Mouse (Mus musculus): ENCODE data around the gene Lpp. TPM values are rescaled to one million over a fixed set of nuclear protein-coding genes. Genes with fewer than 3 reads are reported as not detected.

Lpp gene
- 46.6 and 53.0 TPM in 2 replicates for polyA plus RNA-seq (2014; fragmentation: Nextera tagmentation; extraction: Ambion mirVana)

DNA sequence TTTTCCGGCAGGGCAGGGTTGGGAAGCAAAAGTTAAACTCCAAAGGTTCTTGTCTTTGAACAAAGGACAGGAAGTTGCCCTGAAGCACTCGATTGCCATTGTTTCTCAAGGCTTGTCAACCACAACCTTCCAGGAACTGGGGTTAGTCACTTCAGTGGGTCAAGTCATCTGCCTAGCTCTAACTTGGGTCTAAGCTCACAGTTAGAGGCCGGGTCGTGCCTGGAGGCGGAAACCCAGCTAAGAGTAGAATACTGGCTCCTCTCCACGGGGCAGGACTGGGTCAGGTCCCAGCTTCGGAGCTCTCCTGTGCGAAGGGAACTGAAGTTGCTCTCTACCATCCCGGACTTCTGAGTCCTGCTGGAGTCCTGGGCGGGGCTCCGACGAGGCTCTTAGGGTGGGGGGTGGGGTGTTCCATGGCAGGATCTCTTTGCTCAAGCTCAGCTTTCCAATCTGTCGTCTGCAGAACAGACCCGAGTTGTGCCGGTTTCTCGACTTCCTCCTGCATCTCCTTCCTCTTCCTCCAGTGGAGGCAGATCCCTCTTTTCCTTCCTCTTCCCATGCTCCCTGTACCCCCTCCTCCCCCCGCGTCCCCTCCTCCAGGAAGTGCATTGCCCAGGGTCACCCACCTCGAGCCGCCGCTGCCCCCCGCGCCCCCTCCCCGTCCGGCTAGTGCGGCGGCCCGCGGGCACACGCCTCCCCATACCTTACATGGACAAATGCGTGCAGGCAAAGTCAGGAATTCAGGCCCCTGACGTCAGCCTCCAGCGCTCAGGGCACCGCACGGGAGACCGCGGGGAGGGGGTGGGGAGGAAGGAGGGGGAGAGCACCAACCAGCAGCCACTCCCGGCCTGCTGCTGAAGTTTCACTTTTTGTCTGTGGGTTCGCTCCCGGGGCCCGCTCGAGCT is at the start of gene Lpp:
Gene Lpp, plus strand, starts transcription at position 857 of the 905 bp plus-strand sequence.
- H3K27me3 ChIP-seq (ENCODE audit: control insufficient read depth, insufficient read depth, low read length), result no peaks in the 10 kb centered on the region
- H3K9me3 ChIP-seq (ENCODE audit: control insufficient read depth, low read length), result no peaks in the 10 kb centered on the region
- peak; percentile 85 for ATAC-seq (ENCODE audit: insufficient number of reproducible peaks, insufficient read depth, low FRiP score, low read depth)
- H3K4me1 ChIP-seq (ENCODE audit: control insufficient read depth in 2 of 2, insufficient read depth in 2 of 2, low read length in 2 of 2), result peaks cover 23 to 38% of the 10 kb centered on the region in 2 experiments
- H3K4me3 ChIP-seq (ENCODE audit: control insufficient read depth in 1 of 2, insufficient read depth in 1 of 2, low read depth in 1 of 2, low read length in 2 of 2), result peak within 1 kb of the TSS; percentile 90 to 95
- peak within 1 kb of the TSS; percentile 94 to 99 for H3K27ac ChIP-seq (replicated peaks in 1 of 2; ENCODE audit: control insufficient read depth in 1 of 2, insufficient read depth in 1 of 2, low read depth in 2 of 2, low read length in 2 of 2)
- peaks cover 3% of the 10 kb centered on the region; the same call in 1 of the 2 replicates for H3K36me3 ChIP-seq (ENCODE audit: control insufficient read depth, insufficient read depth, low read length)
- WGBS, result 3% methylated on average over 39 of the region's 42 CpGs
- H3K9ac ChIP-seq (ENCODE audit: low read length), result peak within 1 kb of the TSS; percentile 96
- H3K4me2 ChIP-seq (ENCODE audit: low read length), result peak within 1 kb of the TSS; percentile 71

DNA sequence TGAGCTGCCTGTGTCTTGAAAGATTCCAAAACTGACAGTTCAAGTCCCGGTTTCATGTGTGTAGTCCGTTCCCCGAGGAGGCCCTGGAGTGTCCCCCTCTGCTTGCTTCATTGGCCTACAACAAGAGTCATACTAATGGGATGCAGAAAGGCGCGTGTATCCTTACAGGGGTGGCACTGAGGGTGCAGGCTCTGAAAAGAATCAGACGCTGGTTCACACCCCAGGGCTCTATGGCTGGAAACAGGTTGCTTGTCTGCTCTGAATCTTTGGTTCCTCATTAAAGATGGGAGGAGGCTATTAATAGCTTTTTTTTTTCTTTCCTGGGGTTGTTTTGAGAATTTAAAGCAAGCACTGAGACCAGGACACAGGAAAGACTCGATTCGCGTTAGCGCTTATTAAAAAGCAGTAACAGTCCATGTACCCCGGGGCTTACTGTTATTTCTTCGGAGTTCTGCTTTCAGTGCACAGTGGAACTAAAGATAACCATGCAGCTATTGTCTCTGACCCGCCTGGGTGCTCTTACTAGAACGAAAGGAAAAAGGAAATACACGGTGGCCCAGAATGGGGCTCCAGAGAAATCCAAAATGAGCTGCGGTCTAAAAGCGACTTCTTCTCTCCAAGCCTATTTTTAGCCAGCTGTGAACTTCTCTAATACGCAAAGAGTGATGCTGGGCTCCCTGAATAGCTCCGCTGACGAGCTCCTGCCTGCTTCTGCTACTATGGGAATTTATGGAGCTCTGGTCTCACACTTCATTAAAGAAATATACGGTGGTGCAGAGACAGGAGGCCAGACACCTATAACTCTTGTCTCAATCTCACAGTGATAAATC is 45.5 kb upstream of the Lpp start:
- Histone ChIP-seq H3K9ac (ENCODE audit: low read length) (peak overlapping the region; percentile 69), H3K36me3 (ENCODE audit: control insufficient read depth, insufficient read depth, low read length) (no peaks in the 10 kb centered on the region), H3K4me2 (ENCODE audit: low read length) (peak overlapping the region; percentile 63), H3K9me3 (ENCODE audit: control insufficient read depth, low read length) (no peaks in the 10 kb centered on the region), H3K4me1 (ENCODE audit: control insufficient read depth in 2 of 2, insufficient read depth in 2 of 2, low read length in 2 of 2) (peaks cover 6 to 25% of the 10 kb centered on the region in 2 experiments), H3K4me3 (ENCODE audit: control insufficient read depth in 1 of 2, insufficient read depth in 1 of 2, low read depth in 1 of 2, low read length in 2 of 2) (peak overlapping the region; percentile 3 to 22; a peak in 2 of 4 replicates), H3K27me3 (ENCODE audit: control insufficient read depth, insufficient read depth, low read length) (no peaks in the 10 kb centered on the region), H3K27ac (replicated peaks in 1 of 2; ENCODE audit: control insufficient read depth in 1 of 2, insufficient read depth in 1 of 2, low read depth in 2 of 2, low read length in 2 of 2) (peak overlapping the region; percentile 90)
- 29% methylated on average over 21 of the region's 21 CpGs for WGBS
- 0 out of 2 replicates have a peak, but pooled peaks have one; percentile 52 for ATAC-seq (ENCODE audit: insufficient number of reproducible peaks, insufficient read depth, low FRiP score, low read depth)

DNA sequence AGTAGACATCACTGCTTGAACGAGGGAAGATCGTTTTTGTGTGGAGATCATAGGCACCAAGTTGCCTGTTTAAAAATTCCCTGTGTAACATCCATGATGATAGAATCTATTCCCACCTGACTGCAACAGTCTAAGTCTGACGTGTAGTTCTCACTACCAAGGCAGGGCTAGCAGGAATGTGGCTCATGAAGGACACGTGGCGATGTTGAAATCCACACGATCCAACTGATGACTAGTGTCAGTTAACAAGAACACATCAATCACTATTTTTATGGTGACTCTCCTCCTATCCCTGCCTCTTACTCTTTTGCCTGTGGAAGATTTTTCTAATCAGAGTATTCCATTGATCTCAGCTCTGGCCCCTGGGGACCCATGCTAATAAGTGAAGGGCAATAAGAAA is 43.0 kb upstream of the Lpp start:
- Histone ChIP-seq H3K36me3 (ENCODE audit: control insufficient read depth, insufficient read depth, low read length) (no peaks in the 10 kb centered on the region), H3K27me3 (ENCODE audit: control insufficient read depth, insufficient read depth, low read length) (no peaks in the 10 kb centered on the region), H3K9me3 (ENCODE audit: control insufficient read depth, low read length) (no peaks in the 10 kb centered on the region), H3K4me1 (ENCODE audit: control insufficient read depth in 2 of 2, insufficient read depth in 2 of 2, low read length in 2 of 2) (peaks cover 10 to 33% of the 10 kb centered on the region in 2 experiments), H3K27ac (replicated peaks in 1 of 2; ENCODE audit: control insufficient read depth in 1 of 2, insufficient read depth in 1 of 2, low read depth in 2 of 2, low read length in 2 of 2) (no peak overlapping the region), H3K4me2 (ENCODE audit: low read length) (no peak overlapping the region), H3K9ac (ENCODE audit: low read length) (no peak overlapping the region), H3K4me3 (ENCODE audit: control insufficient read depth in 1 of 2, insufficient read depth in 1 of 2, low read depth in 1 of 2, low read length in 2 of 2) (no peak overlapping the region)
- ATAC-seq (ENCODE audit: insufficient number of reproducible peaks, insufficient read depth, low FRiP score, low read depth), result no peak
- 73% methylated on average over 6 of the region's 6 CpGs for WGBS

DNA sequence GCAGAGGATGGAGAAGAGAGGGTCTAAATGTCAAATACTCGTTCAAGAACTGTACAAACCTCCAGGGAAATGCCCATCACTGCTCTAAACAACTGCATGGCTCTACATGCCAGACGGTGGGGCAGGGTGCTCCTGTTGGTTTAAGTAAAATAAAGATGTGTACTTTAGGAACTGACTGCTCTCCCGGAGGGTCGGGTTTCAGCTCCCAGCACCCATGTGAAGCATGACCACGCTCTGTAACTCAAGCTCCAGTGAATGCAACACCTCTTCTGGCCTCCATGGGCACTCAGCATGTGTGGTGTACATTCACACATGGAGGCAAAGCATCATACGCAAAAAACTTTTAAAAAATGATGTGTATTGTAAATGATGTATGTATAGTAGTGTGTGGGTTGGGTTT is 42.6 kb upstream of the Lpp start:
- H3K36me3 ChIP-seq (ENCODE audit: control insufficient read depth, insufficient read depth, low read length), result no peaks in the 10 kb centered on the region
- 76% methylated on average over 6 of the region's 6 CpGs for WGBS
- no peak overlapping the region for H3K4me3 ChIP-seq (ENCODE audit: control insufficient read depth in 1 of 2, insufficient read depth in 1 of 2, low read depth in 1 of 2, low read length in 2 of 2)
- no peak overlapping the region for H3K4me2 ChIP-seq (ENCODE audit: low read length)
- no peak overlapping the region for H3K9ac ChIP-seq (ENCODE audit: low read length)
- no peak for ATAC-seq (ENCODE audit: insufficient number of reproducible peaks, insufficient read depth, low FRiP score, low read depth)
- no peak overlapping the region for H3K27ac ChIP-seq (replicated peaks in 1 of 2; ENCODE audit: control insufficient read depth in 1 of 2, insufficient read depth in 1 of 2, low read depth in 2 of 2, low read length in 2 of 2)
- peaks cover 10 to 33% of the 10 kb centered on the region in 2 experiments for H3K4me1 ChIP-seq (ENCODE audit: control insufficient read depth in 2 of 2, insufficient read depth in 2 of 2, low read length in 2 of 2)
- H3K9me3 ChIP-seq (ENCODE audit: control insufficient read depth, low read length), result no peaks in the 10 kb centered on the region
- no peaks in the 10 kb centered on the region for H3K27me3 ChIP-seq (ENCODE audit: control insufficient read depth, insufficient read depth, low read length)

DNA sequence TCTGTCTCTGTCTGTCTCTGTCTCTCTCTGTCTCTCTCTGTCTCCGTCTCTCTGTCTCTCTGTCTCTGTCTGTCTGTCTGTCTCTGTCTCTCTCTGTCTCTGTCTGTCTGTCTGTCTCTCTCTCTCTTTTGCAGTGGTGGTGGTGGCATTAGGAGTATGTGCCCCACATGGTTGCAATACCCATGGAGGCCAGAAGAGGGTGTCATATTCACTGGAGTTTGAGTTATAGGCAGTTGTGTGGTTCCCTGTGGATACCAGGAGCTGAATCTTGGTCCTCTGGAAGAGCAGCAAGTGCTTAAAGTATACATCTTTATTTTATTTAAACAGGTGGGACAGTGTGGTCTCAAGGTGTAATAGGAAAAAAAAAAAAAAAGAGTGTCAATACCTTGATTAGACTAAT is 41.5 kb upstream of the Lpp start:
- no peak overlapping the region for H3K4me2 ChIP-seq (ENCODE audit: low read length)
- peaks cover 7 to 29% of the 10 kb centered on the region in 2 experiments for H3K4me1 ChIP-seq (ENCODE audit: control insufficient read depth in 2 of 2, insufficient read depth in 2 of 2, low read length in 2 of 2)
- H3K27me3 ChIP-seq (ENCODE audit: control insufficient read depth, insufficient read depth, low read length), result no peaks in the 10 kb centered on the region
- 91% methylated on average over 1 of the region's 1 CpGs for WGBS
- H3K9me3 ChIP-seq (ENCODE audit: control insufficient read depth, low read length), result no peaks in the 10 kb centered on the region
- no peak for ATAC-seq (ENCODE audit: insufficient number of reproducible peaks, insufficient read depth, low FRiP score, low read depth)
- H3K36me3 ChIP-seq (ENCODE audit: control insufficient read depth, insufficient read depth, low read length), result no peaks in the 10 kb centered on the region
- H3K9ac ChIP-seq (ENCODE audit: low read length), result no peak overlapping the region
- H3K27ac ChIP-seq (replicated peaks in 1 of 2; ENCODE audit: control insufficient read depth in 1 of 2, insufficient read depth in 1 of 2, low read depth in 2 of 2, low read length in 2 of 2), result no peak overlapping the region
- H3K4me3 ChIP-seq (ENCODE audit: control insufficient read depth in 1 of 2, insufficient read depth in 1 of 2, low read depth in 1 of 2, low read length in 2 of 2), result no peak overlapping the region

DNA sequence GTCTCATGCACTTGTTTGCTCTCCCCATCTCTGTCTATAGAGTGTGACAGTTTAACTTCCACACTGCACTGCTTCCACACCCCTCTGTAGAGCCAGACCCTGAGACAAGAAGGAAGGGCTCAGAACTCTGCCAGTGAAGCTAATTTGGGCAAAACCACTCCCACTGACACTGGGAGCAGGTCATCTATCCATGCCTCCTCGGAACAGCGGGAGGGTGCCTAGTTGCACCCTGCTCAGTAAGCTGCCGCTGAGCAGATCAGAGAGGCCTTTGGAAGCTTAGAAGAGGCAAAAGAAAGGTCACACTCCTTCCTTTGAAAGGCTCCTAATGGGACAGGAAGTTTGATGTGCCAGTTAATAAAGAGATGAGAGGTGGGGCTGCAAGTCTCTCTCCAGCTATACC is 39.5 kb upstream of the Lpp start:
- Histone ChIP-seq H3K9me3 (ENCODE audit: control insufficient read depth, low read length) (no peaks in the 10 kb centered on the region), H3K4me2 (ENCODE audit: low read length) (no peak overlapping the region), H3K27me3 (ENCODE audit: control insufficient read depth, insufficient read depth, low read length) (no peaks in the 10 kb centered on the region), H3K36me3 (ENCODE audit: control insufficient read depth, insufficient read depth, low read length) (no peaks in the 10 kb centered on the region), H3K9ac (ENCODE audit: low read length) (no peak overlapping the region; the same call in 1 of the 2 replicates), H3K4me1 (ENCODE audit: control insufficient read depth in 2 of 2, insufficient read depth in 2 of 2, low read length in 2 of 2) (peaks cover 3 to 9% of the 10 kb centered on the region in 2 experiments; a peak in 2 of 4 replicates), H3K27ac (replicated peaks in 1 of 2; ENCODE audit: control insufficient read depth in 1 of 2, insufficient read depth in 1 of 2, low read depth in 2 of 2, low read length in 2 of 2) (no peak overlapping the region; a peak in 1 of 4 replicates), H3K4me3 (ENCODE audit: control insufficient read depth in 1 of 2, insufficient read depth in 1 of 2, low read depth in 1 of 2, low read length in 2 of 2) (no peak overlapping the region)
- no peak for ATAC-seq (ENCODE audit: insufficient number of reproducible peaks, insufficient read depth, low FRiP score, low read depth)
- 19% methylated on average over 3 of the region's 3 CpGs for WGBS

DNA sequence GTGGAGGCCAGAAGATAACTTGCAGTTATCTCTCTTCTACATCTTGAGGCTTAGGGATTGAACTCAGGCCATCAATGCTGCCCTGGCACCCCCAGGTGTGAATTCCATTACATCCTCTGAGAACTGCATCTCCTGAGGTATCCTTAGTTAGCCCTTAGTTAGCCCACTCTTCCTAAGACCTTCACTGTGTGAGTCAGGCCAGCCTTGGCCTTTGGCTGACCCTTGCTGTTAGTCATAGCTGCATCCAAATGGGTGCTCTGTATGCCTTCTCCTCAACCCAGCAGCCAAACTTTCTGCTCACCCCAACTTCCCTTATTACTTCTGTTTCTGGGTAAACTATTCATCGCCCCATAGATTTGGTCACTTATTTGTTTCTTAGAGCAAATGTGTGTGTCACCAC is 31.6 kb upstream of the Lpp start:
- H3K9me3 ChIP-seq (ENCODE audit: control insufficient read depth, low read length), result no peaks in the 10 kb centered on the region
- H3K4me3 ChIP-seq (ENCODE audit: control insufficient read depth in 1 of 2, insufficient read depth in 1 of 2, low read depth in 1 of 2, low read length in 2 of 2), result no peak overlapping the region
- H3K27ac ChIP-seq (replicated peaks in 1 of 2; ENCODE audit: control insufficient read depth in 1 of 2, insufficient read depth in 1 of 2, low read depth in 2 of 2, low read length in 2 of 2), result no peak overlapping the region
- no peak for ATAC-seq (ENCODE audit: insufficient number of reproducible peaks, insufficient read depth, low FRiP score, low read depth)
- H3K36me3 ChIP-seq (ENCODE audit: control insufficient read depth, insufficient read depth, low read length), result no peaks in the 10 kb centered on the region
- no peak overlapping the region for H3K4me2 ChIP-seq (ENCODE audit: low read length)
- no peaks in the 10 kb centered on the region for H3K4me1 ChIP-seq (ENCODE audit: control insufficient read depth in 2 of 2, insufficient read depth in 2 of 2, low read length in 2 of 2)
- no peak overlapping the region for H3K9ac ChIP-seq (ENCODE audit: low read length)
- no peaks in the 10 kb centered on the region for H3K27me3 ChIP-seq (ENCODE audit: control insufficient read depth, insufficient read depth, low read length)
- WGBS, result 94% methylated on average over 1 of the region's 1 CpGs

All from heart, embryonic 14.5 days (tissue).